In genomic region chr10:59970450-59971062, GRCm38 (mm10) we compare ENCODE assay signal across 8 mouse cellular contexts. TPM values are rescaled to one million over a fixed set of nuclear protein-coding genes. Genes with fewer than 3 reads are reported as not detected.
DNase-seq lines count a peak whose midpoint lies in the region; ATAC-seq and TF ChIP-seq lines count a peak whose summit lies in the region.

No protein-coding gene starts in this region.

- peak overlapping the region; percentile 72; the same call in 1 of the 2 replicates for H3K9ac ChIP-seq in ES-E14 (ENCODE audit: insufficient read depth, low read depth, low read length, poor library complexity, severe bottlenecking)
- peak overlapping the region; percentile 64 for H3K9ac ChIP-seq in heart, embryonic 15.5 days
- H3K9ac ChIP-seq in liver, embryonic 16.5 days (ENCODE audit: low read depth, low read length), result 0 out of 2 replicates have a peak overlapping the region, but pooled peaks have one; percentile 38

- H3K27me3 ChIP-seq in heart, embryonic 15.5 days, result no peaks in the 10 kb centered on the region
- no peaks in the 10 kb centered on the region; the same call in 1 of the 2 replicates for H3K27me3 ChIP-seq in liver, embryonic 16.5 days (ENCODE audit: control insufficient read depth, insufficient read depth, low read depth, low read length)

- ATAC-seq in heart, embryonic 15.5 days (replicated peaks; ENCODE audit: insufficient number of reproducible peaks, insufficient read depth, low FRiP score, low read depth), result no peak
- ATAC-seq in liver, embryonic 16.5 days (ENCODE audit: low read depth), result no peak

- H3K36me3 ChIP-seq in ES-E14 (ENCODE audit: control insufficient read depth, insufficient read depth, low read length, poor library complexity, severe bottlenecking), result no peaks in the 10 kb centered on the region
- H3K36me3 ChIP-seq in heart, embryonic 15.5 days, result no peaks in the 10 kb centered on the region
- H3K36me3 ChIP-seq in liver, embryonic 16.5 days (ENCODE audit: control insufficient read depth, insufficient read depth), result no peaks in the 10 kb centered on the region

- peak overlapping the region; percentile 70 for H3K4me2 ChIP-seq in heart, embryonic 15.5 days
- peak overlapping the region; percentile 62 for H3K4me2 ChIP-seq in liver, embryonic 16.5 days (ENCODE audit: low read depth, low read length)

- H3K4me1 ChIP-seq in ES-E14 (ENCODE audit: control insufficient read depth in 2 of 2, insufficient read depth in 2 of 2, low read length in 2 of 2, poor library complexity in 1 of 2), result peaks cover 9 to 32% of the 10 kb centered on the region in 2 experiments
- H3K4me1 ChIP-seq in heart, embryonic 15.5 days (replicated peaks), result peaks cover 74% of the 10 kb centered on the region
- H3K4me1 ChIP-seq in liver, embryonic 16.5 days (ENCODE audit: control insufficient read depth, low read depth, low read length), result peaks cover 29% of the 10 kb centered on the region

- DNase-seq in adrenal gland, adult (ENCODE audit: inconsistent age in 2 of 2, low spot score in 1 of 2), result peak; percentile 46 to 67
- no peak for DNase-seq in adrenal gland, adult 8-10 months
- DNase-seq in ES-E14 (ENCODE audit: low read depth, low spot score), result no peak
- DNase-seq in thymus, postnatal 4 days, result peak; percentile 63
- DNase-seq in spleen, postnatal 4 days (ENCODE audit: low spot score in 2 of 2), result no peak
- DNase-seq in embryo, embryonic 10 days (ENCODE audit: low spot score), result no peak

- in situ Hi-C loops in ES-E14 (cut with MboI; ENCODE audit: low sequenced_read_pairs in 2 of 2, unreplicated experiment in 2 of 2), result no loop called here

- WGBS in heart, embryonic 15.5 days, result 24% methylated on average over 6 of the region's 6 CpGs
- 22% methylated on average over 6 of the region's 6 CpGs for WGBS in liver, embryonic 16.5 days (ENCODE audit: insufficient replicate concordance)

- H3K4me3 ChIP-seq in ES-E14 (ENCODE audit: insufficient read depth in 1 of 2, low read depth in 1 of 2, low read length in 2 of 2, poor library complexity in 1 of 2, severe bottlenecking in 1 of 2), result peak overlapping the region in 1 of 2 experiments; percentile 69; a peak in 2 of 4 replicates
- H3K4me3 ChIP-seq in heart, embryonic 15.5 days, result peak overlapping the region; percentile 54
- peak overlapping the region; percentile 50 for H3K4me3 ChIP-seq in liver, embryonic 16.5 days (ENCODE audit: low read depth, low read length)

- no peaks in the 10 kb centered on the region for H3K9me3 ChIP-seq in ES-E14 (ENCODE audit: control insufficient read depth, insufficient read depth, low read depth, low read length)
- H3K9me3 ChIP-seq in heart, embryonic 15.5 days (replicated peaks), result no peaks in the 10 kb centered on the region
- H3K9me3 ChIP-seq in liver, embryonic 16.5 days (replicated peaks; ENCODE audit: control insufficient read depth, low read length), result no peaks in the 10 kb centered on the region

- no peak overlapping the region for H3K27ac ChIP-seq in ES-E14 (ENCODE audit: insufficient read depth, low read depth, low read length, poor library complexity, severe bottlenecking)
- peak overlapping the region; percentile 91 for H3K27ac ChIP-seq in heart, embryonic 15.5 days
- H3K27ac ChIP-seq in liver, embryonic 16.5 days (ENCODE audit: low read length), result 0 out of 2 replicates have a peak overlapping the region, but pooled peaks have one; percentile 9

TF ChIP-seq in ES-E14, 5 proteins besides CTCF, POLR2A, EP300 and RAD21:
- 0 out of 2 replicates have a peak, but pooled peaks have one; percentile 37 for TF ChIP-seq ZNF384 (IDR thresholded peaks at IDR 0.05; ENCODE audit: low read depth, low read length)
- no peak for TF ChIP-seq CHD2 (IDR thresholded peaks at IDR 0.05; ENCODE audit: low read depth, low read length)

RNA-seq across cellular contexts. Expression of gene Ddit4, which starts 18.9 kb away (rescaled TPM):
- total RNA-seq in adrenal gland, adult 8-10 months (2022), result 10 to 100 TPM; 27.9 to 91.5 (median 34.7) TPM
- 33.9 and 42.1 TPM in 2 replicates for total RNA-seq in ES-E14 (2012; rRNA removed)
- 22.7 and 33.4 TPM in 2 replicates for polyA plus RNA-seq in heart, embryonic 15.5 days (2015; fragmentation: Nextera tagmentation; extraction: Ambion mirVana)
- 5.0 and 6.8 TPM in 2 replicates for polyA plus RNA-seq in liver, embryonic 16.5 days (2015; fragmentation: Nextera tagmentation; extraction: Ambion mirVana)

RNA-seq across cellular contexts. Expression of gene Ascc1, which starts 32.0 kb away (rescaled TPM):
- 10 to 100 TPM; 32.6 to 37.8 (median 35.5) TPM for total RNA-seq in adrenal gland, adult 8-10 months (2022)
- 16.3 and 18.8 TPM in 2 replicates for total RNA-seq in ES-E14 (2012; rRNA removed)
- 36.1 and 40.6 TPM in 2 replicates for polyA plus RNA-seq in heart, embryonic 15.5 days (2015; fragmentation: Nextera tagmentation; extraction: Ambion mirVana)
- 16.0 and 16.7 TPM in 2 replicates for polyA plus RNA-seq in liver, embryonic 16.5 days (2015; fragmentation: Nextera tagmentation; extraction: Ambion mirVana)

RNA-seq across cellular contexts. Expression of gene Anapc16, which starts 32.4 kb away (rescaled TPM):
- 10 to 100 TPM; 73.6 to 95.8 (median 81.1) TPM for total RNA-seq in adrenal gland, adult 8-10 months (2022)
- 47.8 and 54.5 TPM in 2 replicates for total RNA-seq in ES-E14 (2012; rRNA removed)
- 85.4 and 92.2 TPM in 2 replicates for polyA plus RNA-seq in heart, embryonic 15.5 days (2015; fragmentation: Nextera tagmentation; extraction: Ambion mirVana)
- polyA plus RNA-seq in liver, embryonic 16.5 days (2015; fragmentation: Nextera tagmentation; extraction: Ambion mirVana), result 34.9 and 37.9 TPM in 2 replicates

Comparison
In these comparisons a context has a peak if more than half of its experiments do, and no peak if none do; other contexts are left out.
1. DNase-seq: peak in adrenal gland, adult (2 of 2) and thymus, postnatal 4 days (single experiment); none in adrenal gland, adult 8-10 months (single experiment), ES-E14 (single experiment), spleen, postnatal 4 days (0 of 2) and embryo, embryonic 10 days (single experiment).
2. Peak in every context shown above with its lines, with median percentiles within 50 percentile points of each other: H3K9ac ChIP-seq.